Mouse (Mus musculus) thymus, adult 2 months (tissue): Measurements from ENCODE around the gene Il5ra.

Source experiments
- CTCF ChIP-seq: fragments of 200-500 bp; IDR thresholded peaks from 2 replicates; pipeline ENCODE4 v1.5.1; 2012; ENCODE audit warnings: mild to moderate bottlenecking, control low read depth, low read length, moderate library complexity, borderline replicate concordance; ENCODE audit not compliant: control insufficient read depth, poor library complexity, insufficient read depth; ENCODE audit errors: extremely low read depth
- POLR2A ChIP-seq: fragments of 200-500 bp; IDR thresholded peaks from 2 replicates; pipeline ENCODE4 v1.6.1; 2012; ENCODE audit warnings: mild to moderate bottlenecking, low read length, control low read depth, moderate library complexity; ENCODE audit not compliant: control insufficient read depth, poor library complexity, insufficient read depth; ENCODE audit errors: extremely low read depth

GRCm38 (mm10) chr6:106794094-106794814 lies 45.4 kb upstream of the Il5ra start:
- TF ChIP-seq POLR2A (no peak), CTCF (no peak)
